Mouse (Mus musculus) mature B cell (primary cell): ENCODE results near the gene Eps8l3.

ENCODE experiments used
- in situ Hi-C: fragments of 300-500 bp; cut with MboI; formaldehyde crosslinking; loops from 2 replicates; pipeline ENCODE4 v1.14.3; 2019

Eps8l3 gene

GRCm38 (mm10) chr3:107895720-107896569 is 18.9 kb downstream of the Eps8l3 start, which contains the start of gene Gstm5:
Gstm5 (plus strand) TSS chr3:107895821.
- in situ Hi-C loops, result no loop called here

- in situ Hi-C loops, result no loop called here
These were observed 21.7 kb downstream of the Eps8l3 start for GRCm38 (mm10) chr3:107898691-107899090.

- in situ Hi-C loops, result no loop called here
These were observed 24.1 kb downstream of the Eps8l3 start for GRCm38 (mm10) chr3:107900955-107901673.

GRCm38 (mm10) chr3:107905942-107906341 is 28.9 kb downstream of the Eps8l3 start:
- in situ Hi-C loops, result no loop called here

GRCm38 (mm10) chr3:107916674-107917073 is 39.6 kb downstream of the Eps8l3 start:
- in situ Hi-C loops, result no loop called here

- in situ Hi-C loops, result no loop called here
These were observed 40.1 kb downstream of the Eps8l3 start for GRCm38 (mm10) chr3:107917097-107917496.

GRCm38 (mm10) chr3:107917783-107918408 is 40.9 kb downstream of the Eps8l3 start:
- in situ Hi-C loops, result no loop called here

- in situ Hi-C loops, result no loop called here
These were observed 43.3 kb downstream of the Eps8l3 start for GRCm38 (mm10) chr3:107920348-107920747.

GRCm38 (mm10) chr3:107925335-107925734 is 48.3 kb downstream of the Eps8l3 start:
- in situ Hi-C loops, result no loop called here

GRCm38 (mm10) chr3:107927841-107928240 is 50.8 kb downstream of the Eps8l3 start:
- in situ Hi-C loops, result no loop called here

- in situ Hi-C loops, result no loop called here
These were observed 51.7 kb downstream of the Eps8l3 start for GRCm38 (mm10) chr3:107928691-107929090.

- in situ Hi-C loops, result no loop called here
These were observed 52.2 kb downstream of the Eps8l3 start for GRCm38 (mm10) chr3:107929243-107929642.

- in situ Hi-C loops, result no loop called here
These were observed 52.7 kb downstream of the Eps8l3 start for GRCm38 (mm10) chr3:107929731-107930130.

GRCm38 (mm10) chr3:107931134-107931533 is 54.1 kb downstream of the Eps8l3 start:
- in situ Hi-C loops, result no loop called here

GRCm38 (mm10) chr3:107931670-107932069 is 54.6 kb downstream of the Eps8l3 start, which contains the start of gene Gstm7:
Gstm7 (minus strand) TSS chr3:107931817.
- in situ Hi-C loops, result no loop called here

GRCm38 (mm10) chr3:107932128-107932527 is 55.1 kb downstream of the Eps8l3 start:
- in situ Hi-C loops, result no loop called here

- in situ Hi-C loops, result no loop called here
These were observed 58.2 kb downstream of the Eps8l3 start for GRCm38 (mm10) chr3:107935268-107935667.

- in situ Hi-C loops, result no loop called here
These were observed 58.9 kb downstream of the Eps8l3 start for GRCm38 (mm10) chr3:107935888-107936287.

- in situ Hi-C loops, result no loop called here
These were observed 62.4 kb downstream of the Eps8l3 start for GRCm38 (mm10) chr3:107939403-107939802.

- in situ Hi-C loops, result no loop called here
These were observed 62.8 kb downstream of the Eps8l3 start for GRCm38 (mm10) chr3:107939830-107940229.

- in situ Hi-C loops, result no loop called here
These were observed 63.5 kb downstream of the Eps8l3 start for GRCm38 (mm10) chr3:107940524-107940923.

- in situ Hi-C loops, result no loop called here
These were observed 64.2 kb downstream of the Eps8l3 start for GRCm38 (mm10) chr3:107941261-107941660.
